Comparison of ENCODE assay signal across 12 mouse cellular contexts in the genomic region with DNA sequence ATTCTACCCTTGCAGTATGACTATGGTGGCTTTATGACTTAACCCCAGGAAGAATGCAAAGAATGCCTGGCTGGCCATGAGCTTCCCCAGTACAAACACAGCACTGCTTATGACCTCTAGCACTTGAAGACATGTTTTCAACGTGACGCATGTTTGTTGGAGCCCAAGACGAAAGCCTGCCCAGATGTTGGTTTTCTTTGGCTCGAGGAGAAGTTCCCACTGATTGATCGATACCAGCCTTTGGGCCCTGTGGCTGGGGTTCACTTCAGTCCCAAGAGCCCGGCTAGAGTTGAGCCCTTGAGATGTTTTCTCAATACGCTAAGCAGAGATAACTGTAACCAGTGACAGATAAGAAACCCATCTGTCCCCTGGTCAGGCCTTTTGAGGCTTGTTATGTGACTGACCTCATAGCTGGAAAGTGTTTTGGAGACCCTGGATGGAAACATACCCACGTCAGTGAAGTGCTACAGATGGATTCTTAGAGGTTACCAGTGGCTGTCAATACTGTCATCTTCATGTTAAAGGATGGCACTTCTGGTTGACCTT.
DNase-seq lines count a peak whose midpoint lies in the region; ATAC-seq and TF ChIP-seq lines count a peak whose summit lies in the region.
"Had no signal": no experiment of that assay in that cellular context is flagged by ENCODE, and none has a peak within 500 bp of the region (broad histone marks: within the 10 kb centered on the region; RNA-seq: fewer than 3 reads in every experiment).

No protein-coding gene starts in this region.

- in situ Hi-C loops in Patski (cut with MboI; ENCODE audit: low pct_unique_long_range_greater_than_20kb), result no loop called here

- peak overlapping the region; percentile 52 to 71 for H3K27ac ChIP-seq in heart, embryonic 14.5 days (replicated peaks in 1 of 2; ENCODE audit: control insufficient read depth in 1 of 2, insufficient read depth in 1 of 2, low read depth in 2 of 2, low read length in 2 of 2)
- H3K27ac ChIP-seq: forebrain, embryonic 13.5 days; hindbrain, embryonic 14.5 days; midbrain, embryonic 12.5 days; neural tube, embryonic 15.5 days had no signal

- CTCF ChIA-PET in Patski (lab: Charles Lee), result interaction anchor here (0.7 kb wide), 1 partner anchor 16 kb away, joined by 3 read pairs; no protein-coding TSS in a partner anchor

- H3K36me3 ChIP-seq in heart, embryonic 14.5 days (ENCODE audit: control insufficient read depth, insufficient read depth, low read length), result no peaks in the 10 kb centered on the region
- H3K36me3 ChIP-seq: midbrain, embryonic 12.5 days; neural tube, embryonic 15.5 days had no signal

- no peak for TF ChIP-seq CTCF in Patski (IDR thresholded peaks at IDR 0.05)

- H3K4me3 ChIP-seq in heart, embryonic 14.5 days (ENCODE audit: control insufficient read depth in 1 of 2, insufficient read depth in 1 of 2, low read depth in 1 of 2, low read length in 2 of 2), result no peak overlapping the region
- H3K4me3 ChIP-seq: forebrain, embryonic 13.5 days; midbrain, embryonic 12.5 days; neural tube, embryonic 15.5 days had no signal

- POLR2A ChIA-PET in Patski (lab: Charles Lee), result interaction anchor here (0.6 kb wide), 1 partner anchor 997 kb away, joined by 3 read pairs; no protein-coding TSS in a partner anchor

- H3K4me2 ChIP-seq in heart, embryonic 14.5 days (ENCODE audit: low read length), result peak overlapping the region; percentile 19
- H3K4me2 ChIP-seq: forebrain, embryonic 13.5 days; hindbrain, embryonic 14.5 days; midbrain, embryonic 12.5 days; neural tube, embryonic 15.5 days had no signal

- DNase-seq in 3134 (ENCODE audit: extremely low read depth, insufficient read length, low spot score) (peak; percentile 38), Patski (ENCODE audit: low read depth, low spot score) (no peak)
- peak; percentile 52 to 55 for DNase-seq in lung, adult 18-20 months
- no peak for DNase-seq in spleen, postnatal 10 days (ENCODE audit: low spot score in 2 of 2)
- DNase-seq in cerebellum, adult 11 months, result no peak
- no peak for DNase-seq in urinary bladder, adult 2 months (ENCODE audit: low spot score)
- DNase-seq: thymus, adult 2 months had no signal

- ATAC-seq in Patski, result peak; percentile 51
- ATAC-seq in heart, embryonic 14.5 days (ENCODE audit: insufficient number of reproducible peaks, insufficient read depth, low FRiP score, low read depth), result peak; percentile 55
- ATAC-seq: forebrain, embryonic 13.5 days had no signal

- no peaks in the 10 kb centered on the region for H3K27me3 ChIP-seq in Patski
- H3K27me3 ChIP-seq in heart, embryonic 14.5 days (ENCODE audit: control insufficient read depth, insufficient read depth, low read length), result no peaks in the 10 kb centered on the region
- H3K27me3 ChIP-seq: forebrain, embryonic 13.5 days; midbrain, embryonic 12.5 days; neural tube, embryonic 15.5 days had no signal

- H3K9ac ChIP-seq in heart, embryonic 14.5 days (ENCODE audit: low read length), result no peak overlapping the region
- H3K9ac ChIP-seq: forebrain, embryonic 13.5 days; hindbrain, embryonic 14.5 days; midbrain, embryonic 12.5 days; neural tube, embryonic 15.5 days had no signal

- 8% methylated on average over 8 of the region's 8 CpGs for WGBS in heart, embryonic 14.5 days

- H3K9me3 ChIP-seq in heart, embryonic 14.5 days (ENCODE audit: control insufficient read depth, low read length), result no peaks in the 10 kb centered on the region
- H3K9me3 ChIP-seq: forebrain, embryonic 13.5 days; midbrain, embryonic 12.5 days; neural tube, embryonic 15.5 days had no signal

- H3K4me1 ChIP-seq in heart, embryonic 14.5 days (ENCODE audit: control insufficient read depth in 2 of 2, insufficient read depth in 2 of 2, low read length in 2 of 2), result peaks cover 11 to 33% of the 10 kb centered on the region in 2 experiments
- H3K4me1 ChIP-seq: midbrain, embryonic 12.5 days had no signal

Comparison
In these comparisons a context has a peak if more than half of its experiments do, and no peak if none do; other contexts are left out.
1. DNase-seq: peak in 3134 (single experiment) and lung, adult 18-20 months (2 of 2); none in Patski (single experiment), spleen, postnatal 10 days (0 of 2), cerebellum, adult 11 months (single experiment) and urinary bladder, adult 2 months (single experiment).